Mouse (Mus musculus) embryonic facial prominence, embryonic 12.5 days (tissue): ENCODE measurements around the gene Ggt1. TPM values are rescaled to one million over a fixed set of nuclear protein-coding genes. Genes with fewer than 3 reads are reported as not detected.

Experiments
- ATAC-seq: fragments of 200-750 bp; cut with Nextera tagmentation; 2 replicates; pipeline ENCODE4 v1.8.0; 2017; ENCODE audit not compliant: insufficient number of reproducible peaks, insufficient read depth, low FRiP score, low TSS enrichment
- H3K27ac ChIP-seq: fragments of 300-500 bp; sonication (generic); 2 replicates; pipeline ENCODE4 v1.5.1; 2016; ENCODE audit warnings: mild to moderate bottlenecking
- H3K27me3 ChIP-seq: fragments of 300-500 bp; sonication (generic); 2 replicates; pipeline ENCODE4 v1.6.1; 2016; ENCODE audit warnings: mild to moderate bottlenecking, moderate library complexity
- H3K36me3 ChIP-seq: fragments of 300-500 bp; sonication (generic); 2 replicates; pipeline ENCODE4 v1.6.1; 2016; ENCODE audit warnings: mild to moderate bottlenecking
- H3K4me1 ChIP-seq: fragments of 300-500 bp; sonication (generic); 2 replicates; pipeline ENCODE4 v1.6.1; 2016
- H3K4me2 ChIP-seq: fragments of 300-500 bp; sonication (generic); replicated peaks from 2 replicates; pipeline ENCODE4 v1.6.1; 2016; ENCODE audit warnings: mild to moderate bottlenecking, moderate library complexity
- H3K4me3 ChIP-seq: fragments of 300-500 bp; sonication (generic); 2 replicates; pipeline ENCODE4 v1.5.1; 2016; ENCODE audit warnings: mild to moderate bottlenecking
- H3K9ac ChIP-seq: fragments of 300-500 bp; sonication (generic); 2 replicates; pipeline ENCODE4 v1.6.1; 2016; ENCODE audit warnings: mild to moderate bottlenecking, moderate library complexity
- H3K9me3 ChIP-seq: fragments of 300-500 bp; sonication (generic); 2 replicates; pipeline ENCODE4 v1.6.1; 2016; ENCODE audit warnings: mild to moderate bottlenecking, moderate library complexity
- WGBS: fragments of 180-500 bp; shearing (Covaris S2); methylation state at CpG from one replicate; pipeline ENCODE4 v1.1.7; 2016; 5-methylcytosine and 5-hydroxymethylcytosine counted together
- polyA plus RNA-seq: library from polyadenylated mRNA; unstranded; fragments of >200 nt; fragmentation: Nextera tagmentation; extraction: Ambion mirVana; gene quantifications from 2 replicates; pipeline ENCODE4 v1.2.1, GENCODE M21; 2016

Gene Ggt1
- polyA plus RNA-seq, 1 experiment from 2014 or later = 1.8 TPM

DNA sequence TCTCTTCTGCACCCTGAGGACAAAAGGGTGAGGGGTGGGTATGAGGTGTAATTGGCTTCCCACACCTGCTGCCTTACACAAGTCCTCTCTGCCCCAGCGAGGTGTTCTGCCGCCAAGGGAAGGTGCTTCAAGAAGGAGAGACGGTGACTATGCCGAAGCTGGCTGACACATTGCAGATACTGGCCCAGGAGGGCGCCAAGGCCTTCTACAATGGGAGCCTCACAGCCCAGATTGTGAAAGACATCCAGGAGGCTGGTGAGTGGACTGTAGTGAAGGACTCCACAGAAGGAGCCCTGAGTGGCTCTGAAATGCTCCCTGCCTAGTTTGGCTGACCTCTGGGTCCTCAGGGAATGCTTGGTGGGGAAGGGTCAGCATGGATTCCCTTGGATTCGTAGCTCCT is 17.7 kb downstream of the Ggt1 start:
- WGBS = 82% methylated on average over 6 of the region's 6 CpGs
- no peak overlapping the region for H3K27ac ChIP-seq
- H3K4me1 ChIP-seq = no peaks in the 10 kb centered on the region
- no peak overlapping the region for H3K4me2 ChIP-seq
- H3K36me3 ChIP-seq = no peaks in the 10 kb centered on the region
- no peaks in the 10 kb centered on the region for H3K27me3 ChIP-seq
- no peak for ATAC-seq
- no peak overlapping the region for H3K4me3 ChIP-seq
- H3K9me3 ChIP-seq = no peaks in the 10 kb centered on the region
- no peak overlapping the region for H3K9ac ChIP-seq

DNA sequence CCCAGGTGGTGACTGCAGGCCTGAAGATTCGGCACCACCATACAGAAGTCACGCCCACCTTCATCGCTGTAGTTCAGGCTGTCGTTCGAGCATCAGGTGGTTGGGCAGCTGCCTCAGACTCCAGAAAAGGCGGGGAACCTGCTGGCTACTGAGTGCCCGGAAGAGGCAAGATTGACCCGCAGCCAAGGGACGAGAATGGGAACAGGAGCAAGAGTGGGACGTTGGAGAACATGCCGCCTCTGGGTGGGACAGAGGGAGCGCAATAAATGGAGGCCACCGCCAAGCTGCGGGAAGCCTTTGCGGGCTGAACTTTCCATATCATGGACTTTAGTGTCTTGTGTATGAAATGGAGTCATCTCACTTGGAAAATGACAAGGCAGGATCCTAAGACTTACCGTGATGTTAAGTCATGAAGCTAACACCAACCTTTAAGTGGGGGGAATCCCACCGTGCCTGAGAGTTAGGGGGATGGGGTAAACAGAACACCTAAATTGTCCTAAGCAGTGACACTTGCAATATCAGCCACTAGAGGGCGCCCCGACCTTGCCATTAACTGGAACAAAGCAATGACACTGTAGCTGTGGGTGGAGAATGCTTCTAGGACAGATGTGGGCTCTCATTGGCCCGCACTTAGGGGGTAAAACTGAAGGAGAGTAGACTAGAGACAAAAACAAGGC is 24.6 kb downstream of the Ggt1 start:
- no peaks in the 10 kb centered on the region for H3K9me3 ChIP-seq
- no peaks in the 10 kb centered on the region for H3K36me3 ChIP-seq
- H3K4me2 ChIP-seq = peak overlapping the region; percentile 37
- 0 out of 2 replicates have a peak overlapping the region, but pooled peaks have one; percentile 8 for H3K9ac ChIP-seq
- no peak overlapping the region for H3K27ac ChIP-seq
- peak; percentile 48; the same call in 1 of the 2 replicates for ATAC-seq
- 21% methylated on average over 20 of the region's 20 CpGs for WGBS
- H3K4me1 ChIP-seq = peaks cover 8% of the 10 kb centered on the region
- H3K4me3 ChIP-seq = 0 out of 2 replicates have a peak overlapping the region, but pooled peaks have one; percentile 9
- peaks cover 4% of the 10 kb centered on the region for H3K27me3 ChIP-seq

DNA sequence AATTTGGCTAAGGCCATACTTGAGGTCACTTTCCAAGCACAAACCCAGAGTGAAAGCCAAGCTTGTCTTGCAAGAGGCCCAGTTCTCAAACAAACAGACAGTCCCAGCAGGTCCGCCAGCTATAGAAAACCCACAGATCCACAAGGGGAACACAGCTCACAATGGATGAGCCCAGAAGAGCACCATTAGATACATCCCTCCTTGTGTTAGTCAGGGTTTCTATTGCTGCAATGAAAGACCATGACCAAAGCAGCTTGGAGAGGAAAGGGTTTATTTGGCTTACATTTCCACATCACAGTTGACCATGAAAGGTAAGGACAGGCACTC is 25.1 kb downstream of the Ggt1 start:
- 88% methylated on average over 1 of the region's 1 CpGs for WGBS
- Histone ChIP-seq H3K27me3 (peaks cover 4% of the 10 kb centered on the region), H3K36me3 (no peaks in the 10 kb centered on the region), H3K27ac (no peak overlapping the region), H3K4me3 (no peak overlapping the region), H3K4me2 (no peak overlapping the region), H3K9ac (no peak overlapping the region), H3K9me3 (no peaks in the 10 kb centered on the region), H3K4me1 (peaks cover 8% of the 10 kb centered on the region)
- no peak for ATAC-seq

DNA sequence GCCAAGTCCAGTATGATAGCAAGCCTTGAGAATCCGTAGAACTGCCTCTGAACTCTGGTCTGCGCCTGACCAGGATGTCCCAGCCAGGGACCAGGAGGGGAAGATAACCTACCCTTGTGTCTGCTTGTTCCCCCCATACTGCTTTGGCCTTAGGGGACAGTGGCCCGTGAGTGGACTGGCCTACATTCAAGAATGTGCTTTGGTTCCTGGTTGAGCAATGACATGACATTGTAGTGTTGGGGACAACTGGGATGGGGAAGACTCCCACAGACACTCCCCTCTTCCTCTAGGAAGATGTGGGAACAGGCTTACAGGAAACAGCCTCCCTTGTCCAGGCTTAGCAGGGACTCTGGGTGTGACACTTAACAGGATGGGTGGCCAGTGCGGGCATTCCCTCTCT is 26.4 kb downstream of the Ggt1 start:
- no peaks in the 10 kb centered on the region for H3K36me3 ChIP-seq
- 84% methylated on average over 4 of the region's 4 CpGs for WGBS
- H3K27ac ChIP-seq = no peak overlapping the region
- no peaks in the 10 kb centered on the region for H3K9me3 ChIP-seq
- no peak overlapping the region for H3K9ac ChIP-seq
- peaks cover 8% of the 10 kb centered on the region for H3K4me1 ChIP-seq
- peaks cover 4% of the 10 kb centered on the region for H3K27me3 ChIP-seq
- no peak for ATAC-seq
- H3K4me2 ChIP-seq = no peak overlapping the region
- no peak overlapping the region for H3K4me3 ChIP-seq

DNA sequence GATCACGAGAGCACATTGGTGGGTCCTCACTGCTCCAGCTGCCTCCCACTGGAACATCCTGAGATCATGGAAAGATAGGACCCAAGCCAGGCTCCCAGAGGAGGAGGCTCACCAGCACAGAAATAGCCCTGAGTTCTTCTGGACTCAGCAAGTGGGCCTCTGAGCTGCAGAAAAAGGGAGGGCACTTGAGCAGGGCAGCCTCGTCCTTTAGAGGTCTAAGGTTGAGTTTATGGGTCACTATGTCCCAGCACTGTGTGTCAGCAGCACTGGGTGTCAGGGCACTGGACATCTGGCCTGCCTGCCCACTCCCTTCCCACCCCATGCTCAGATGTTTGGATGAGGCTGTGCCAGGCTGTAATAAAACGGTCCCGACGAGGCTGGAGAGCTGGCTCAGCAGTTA is 26.9 kb downstream of the Ggt1 start:
- H3K9ac ChIP-seq = no peak overlapping the region
- no peak overlapping the region for H3K4me2 ChIP-seq
- WGBS = 66% methylated on average over 5 of the region's 5 CpGs
- H3K4me3 ChIP-seq = no peak overlapping the region
- no peaks in the 10 kb centered on the region for H3K9me3 ChIP-seq
- H3K27me3 ChIP-seq = peaks cover 4% of the 10 kb centered on the region
- H3K36me3 ChIP-seq = no peaks in the 10 kb centered on the region
- peaks cover 8% of the 10 kb centered on the region for H3K4me1 ChIP-seq
- H3K27ac ChIP-seq = no peak overlapping the region
- no peak for ATAC-seq

DNA sequence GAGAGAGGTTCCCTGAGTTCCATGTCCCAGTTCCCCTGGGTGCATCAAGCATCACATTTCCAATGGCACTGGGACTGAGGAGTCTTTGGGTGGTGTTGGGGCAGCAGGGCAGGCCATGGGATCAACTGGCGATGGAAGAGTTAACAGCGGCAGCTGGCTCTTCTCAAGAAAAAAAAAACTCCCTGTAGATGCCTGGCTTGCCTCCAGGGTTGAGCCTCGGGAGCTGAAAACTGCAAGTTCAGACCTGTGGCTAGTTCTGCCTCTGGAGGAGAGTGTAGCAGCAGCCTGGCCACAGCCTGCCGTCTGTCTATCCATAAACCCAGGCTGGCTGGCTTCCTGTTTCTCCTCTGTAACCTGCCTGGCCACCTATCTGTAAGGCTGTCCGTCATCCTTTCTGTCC is 27.7 kb downstream of the Ggt1 start, which contains the start of gene Ggt5:
TSS of gene Ggt5 (plus strand) at position 212 of the 400 bp plus-strand sequence.
- peak within 1 kb of the TSS; percentile 46; the same call in 1 of the 2 replicates for H3K27ac ChIP-seq
- H3K9me3 ChIP-seq = no peaks in the 10 kb centered on the region
- 25% methylated on average over 5 of the region's 5 CpGs for WGBS
- peaks cover 4% of the 10 kb centered on the region for H3K27me3 ChIP-seq
- no peaks in the 10 kb centered on the region for H3K36me3 ChIP-seq
- H3K4me2 ChIP-seq = no peak within 1 kb of the TSS; the same call in 1 of the 2 replicates
- no peak within 1 kb of the TSS for H3K4me3 ChIP-seq
- ATAC-seq = no peak
- H3K9ac ChIP-seq = no peak within 1 kb of the TSS
- H3K4me1 ChIP-seq = peaks cover 8% of the 10 kb centered on the region

DNA sequence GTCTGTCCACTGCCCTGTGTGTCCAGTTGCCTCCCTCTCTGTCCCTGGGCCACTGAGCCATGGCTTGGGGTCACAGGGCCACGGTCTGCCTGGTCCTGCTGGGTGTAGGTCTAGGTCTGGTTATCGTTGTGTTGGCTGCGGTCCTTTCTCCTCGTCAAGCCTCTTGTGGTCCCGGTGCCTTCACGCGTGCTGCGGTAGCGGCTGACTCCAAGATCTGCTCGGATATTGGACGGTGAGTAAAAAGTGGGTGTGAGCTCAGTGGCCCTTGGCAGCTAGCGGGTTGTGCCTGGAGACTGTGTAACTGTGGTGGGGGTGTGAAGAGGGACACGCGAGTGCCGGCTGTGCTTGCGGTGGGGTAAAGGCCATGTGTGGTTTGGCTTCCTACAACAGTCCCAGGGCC is 28.2 kb downstream of the Ggt1 start:
- no peak for ATAC-seq
- H3K36me3 ChIP-seq = no peaks in the 10 kb centered on the region
- H3K27me3 ChIP-seq = peaks cover 3% of the 10 kb centered on the region
- peak overlapping the region; percentile 46; the same call in 1 of the 2 replicates for H3K27ac ChIP-seq
- H3K4me1 ChIP-seq = peaks cover 8% of the 10 kb centered on the region
- 70% methylated on average over 16 of the region's 16 CpGs for WGBS
- H3K4me3 ChIP-seq = no peak overlapping the region
- no peaks in the 10 kb centered on the region for H3K9me3 ChIP-seq
- H3K9ac ChIP-seq = no peak overlapping the region
- H3K4me2 ChIP-seq = no peak overlapping the region; the same call in 1 of the 2 replicates

DNA sequence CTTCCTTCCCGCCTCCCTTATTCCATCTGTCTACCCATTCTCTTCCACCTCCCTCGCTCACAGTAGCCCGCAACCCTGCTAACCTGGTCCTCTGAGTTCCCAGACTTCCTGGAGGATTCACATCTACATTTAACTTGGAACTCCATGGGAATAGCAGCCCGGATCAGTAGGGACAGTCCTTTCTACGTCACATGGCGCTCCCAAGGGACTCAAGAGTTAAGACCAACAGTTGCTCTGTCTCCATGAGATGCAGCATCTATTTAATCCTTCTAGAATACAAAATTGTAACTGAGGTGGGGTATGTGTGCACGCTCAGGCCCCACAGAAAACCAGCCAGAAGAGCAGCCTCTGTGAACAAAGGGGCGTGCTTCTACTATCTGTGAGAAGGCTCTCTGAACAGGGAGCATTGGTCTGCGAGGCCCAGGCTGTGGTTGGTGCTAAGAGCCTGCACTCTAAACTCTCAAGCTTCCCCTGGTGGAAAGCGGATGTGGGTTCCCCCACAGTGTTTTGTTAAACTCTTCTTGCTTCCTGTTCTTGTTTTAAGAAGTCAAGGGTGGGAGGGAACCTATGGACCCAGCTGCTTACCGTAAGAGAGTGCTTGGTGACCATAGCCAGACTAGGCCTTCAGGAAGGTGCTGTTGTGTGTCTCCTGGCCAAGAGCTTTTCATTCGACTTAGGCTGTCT is 29.9 kb downstream of the Ggt1 start:
- no peak for ATAC-seq
- H3K27me3 ChIP-seq = no peaks in the 10 kb centered on the region
- 77% methylated on average over 12 of the region's 12 CpGs for WGBS

DNA sequence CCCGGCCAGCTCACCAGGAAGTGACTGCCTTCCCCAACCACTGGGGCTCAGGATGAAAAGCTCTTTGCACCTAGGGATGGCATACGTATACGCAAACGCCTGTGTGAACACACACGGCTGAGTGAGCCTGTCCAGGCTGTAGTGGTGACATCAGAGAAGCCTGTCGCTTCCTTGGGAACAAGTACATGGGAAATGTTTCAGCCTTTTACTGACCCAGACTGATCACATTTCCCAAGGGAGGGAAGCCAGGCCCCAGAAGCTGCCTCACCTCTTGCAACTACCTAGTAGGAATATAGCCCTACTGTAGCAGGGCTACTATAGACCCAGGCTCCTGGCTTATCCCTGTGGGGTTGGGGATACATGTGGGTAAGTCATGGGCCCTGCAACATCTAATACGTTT is 31.2 kb downstream of the Ggt1 start:
- no peak for ATAC-seq
- Histone ChIP-seq H3K36me3 (no peaks in the 10 kb centered on the region), H3K9me3 (no peaks in the 10 kb centered on the region)

More for the DNA sequence above, 29.9 kb downstream of the Ggt1 start:
- Histone ChIP-seq H3K4me3 (no peak overlapping the region), H3K9ac (no peak overlapping the region), H3K36me3 (no peaks in the 10 kb centered on the region), H3K4me1 (peaks cover 8% of the 10 kb centered on the region), H3K4me2 (no peak overlapping the region), H3K9me3 (no peaks in the 10 kb centered on the region), H3K27ac (peak overlapping the region; percentile 41; the same call in 1 of the 2 replicates)

DNA sequence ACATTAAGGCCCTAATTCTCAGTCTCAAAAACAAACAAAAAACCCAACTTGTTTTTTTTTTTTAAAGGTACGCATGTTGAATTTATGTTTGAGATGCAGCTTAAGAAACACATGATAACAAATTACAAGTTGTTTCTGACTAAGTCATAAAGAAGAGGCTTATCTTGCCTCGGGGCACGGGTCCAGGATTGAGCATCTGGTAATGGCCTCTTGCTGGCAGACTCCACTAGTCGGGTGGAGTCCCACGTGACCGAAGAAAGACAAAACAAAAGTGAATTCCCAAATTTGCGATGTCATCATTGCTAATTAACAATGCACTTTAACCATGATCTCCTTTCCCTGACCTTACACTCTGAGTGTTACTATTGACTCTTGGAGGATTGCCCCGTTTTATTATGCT is 34.6 kb downstream of the Ggt1 start:
- no peak overlapping the region for H3K27ac ChIP-seq
- no peak for ATAC-seq
- no peaks in the 10 kb centered on the region; the same call in 1 of the 2 replicates for H3K9me3 ChIP-seq
- H3K4me2 ChIP-seq = no peak overlapping the region
- H3K27me3 ChIP-seq = no peaks in the 10 kb centered on the region
- no peaks in the 10 kb centered on the region for H3K4me1 ChIP-seq
- 86% methylated on average over 8 of the region's 8 CpGs for WGBS
- no peak overlapping the region for H3K9ac ChIP-seq
- no peaks in the 10 kb centered on the region for H3K36me3 ChIP-seq
- no peak overlapping the region for H3K4me3 ChIP-seq

More for the DNA sequence above, 31.2 kb downstream of the Ggt1 start:
- Histone ChIP-seq H3K27ac (no peak overlapping the region), H3K27me3 (no peaks in the 10 kb centered on the region), H3K4me1 (peaks cover 8% of the 10 kb centered on the region), H3K4me3 (no peak overlapping the region), H3K4me2 (no peak overlapping the region), H3K9ac (no peak overlapping the region)
- WGBS = 80% methylated on average over 7 of the region's 7 CpGs

DNA sequence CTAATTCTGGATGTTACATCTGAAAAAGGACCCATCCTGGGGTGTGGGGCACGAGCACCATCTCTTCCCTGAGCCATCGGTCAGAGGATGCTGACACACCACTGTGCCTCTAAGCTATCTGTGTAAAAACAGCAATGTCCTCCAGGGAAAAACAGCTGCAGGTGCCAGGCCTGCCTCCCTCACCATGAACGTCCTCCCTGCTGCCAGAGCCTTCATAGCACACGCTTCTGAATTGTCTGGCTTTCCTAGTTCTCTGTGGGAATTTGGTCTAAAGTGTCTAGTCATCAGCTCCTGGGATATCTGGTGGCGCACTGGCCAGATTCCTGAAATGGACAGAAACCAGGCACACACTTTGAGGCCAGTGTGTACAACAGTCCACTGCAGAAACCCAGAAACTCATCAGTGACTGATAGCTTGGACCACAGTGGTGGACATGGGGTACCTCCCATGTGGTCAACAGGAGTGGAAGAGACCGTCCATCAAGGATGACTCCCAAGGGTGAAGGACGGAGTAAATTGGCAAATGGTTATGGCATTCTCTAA is 38.9 kb downstream of the Ggt1 start:
- no peaks in the 10 kb centered on the region for H3K36me3 ChIP-seq
- H3K27me3 ChIP-seq = no peaks in the 10 kb centered on the region
- no peak for ATAC-seq
- H3K4me2 ChIP-seq = no peak overlapping the region
- H3K4me3 ChIP-seq = no peak overlapping the region
- WGBS = 78% methylated on average over 7 of the region's 7 CpGs
- H3K9me3 ChIP-seq = no peaks in the 10 kb centered on the region; the same call in 1 of the 2 replicates
- H3K4me1 ChIP-seq = no peaks in the 10 kb centered on the region
- H3K9ac ChIP-seq = no peak overlapping the region
- H3K27ac ChIP-seq = no peak overlapping the region
